Mouse (Mus musculus) stomach, postnatal 0 days (tissue): ENCODE results near the gene Tekt1. TPM values are rescaled to one million over a fixed set of nuclear protein-coding genes. Genes with fewer than 3 reads are reported as not detected.
"Not testable (repeated sequence)": the region's sequence is repeated elsewhere in the genome, so short reads cannot be mapped to it uniquely, and the experiment has no call there.

Source experiments
- ATAC-seq: fragments of 200-750 bp; cut with Nextera tagmentation; 2 replicates; pipeline ENCODE4 v1.8.0; 2017; ENCODE audit not compliant: low FRiP score, low TSS enrichment
- DNase-seq: peaks from one replicate; pipeline ENCODE4 v3.0.0-alpha.2; 2016; ENCODE audit warnings: low spot score
- H3K27ac ChIP-seq: fragments of 300-500 bp; sonication (generic); replicated peaks from 2 replicates; pipeline ENCODE4 v1.5.1; 2014; ENCODE audit warnings: mild to moderate bottlenecking, control low read depth
- H3K27me3 ChIP-seq: fragments of 300-500 bp; sonication (generic); 2 replicates; pipeline ENCODE4 v1.6.1; 2014; ENCODE audit warnings: low read length; ENCODE audit not compliant: control insufficient read depth, insufficient read depth
- H3K36me3 ChIP-seq: fragments of 300-500 bp; sonication (generic); 2 replicates; pipeline ENCODE4 v1.6.1; 2014; ENCODE audit warnings: low read length, mixed read lengths; ENCODE audit not compliant: control insufficient read depth, insufficient read depth
- H3K4me1 ChIP-seq: fragments of 300-500 bp; sonication (generic); replicated peaks from 2 replicates; pipeline ENCODE4 v1.6.1; 2014; ENCODE audit warnings: antibody characterized with exemption; ENCODE audit not compliant: control insufficient read depth, insufficient read depth
- H3K4me2 ChIP-seq: fragments of 300-500 bp; sonication (generic); replicated peaks from 2 replicates; pipeline ENCODE4 v1.6.1; 2014; ENCODE audit warnings: low read depth, mild to moderate bottlenecking, control low read depth, moderate library complexity
- H3K4me3 ChIP-seq: fragments of 300-500 bp; sonication (generic); 2 replicates; pipeline ENCODE4 v1.5.1; 2014; ENCODE audit warnings: low read depth, low read length, control low read depth
- H3K9ac ChIP-seq: fragments of 300-500 bp; sonication (generic); 2 replicates; pipeline ENCODE4 v1.6.1; 2014; ENCODE audit warnings: mild to moderate bottlenecking, low read length, control low read depth, mixed read lengths
- H3K9me3 ChIP-seq: fragments of 300-500 bp; sonication (generic); 2 replicates; pipeline ENCODE4 v1.6.1; 2016; ENCODE audit warnings: low read length; ENCODE audit not compliant: control insufficient read depth
- CTCF ChIP-seq: IDR thresholded peaks from 2 replicates; pipeline ENCODE4 v1.5.1; 2016; ENCODE audit warnings: antibody characterized with exemption, low read depth, mild to moderate bottlenecking, moderate library complexity
- EP300 ChIP-seq: optimal IDR thresholded peaks from 2 replicates; pipeline ENCODE3; 2016; ENCODE audit warnings: antibody characterized with exemption
- WGBS: fragments of 180-500 bp; shearing (Covaris S2); extraction: QIAGEN DNeasy Blood & Tissue Kit; methylation state at CpG from one replicate; pipeline ENCODE4 v1.1.7; 2014; 5-methylcytosine and 5-hydroxymethylcytosine counted together
- polyA plus RNA-seq: library from polyadenylated mRNA; unstranded; fragments of >200 nt; fragmentation: Nextera tagmentation; extraction: Ambion mirVana; gene quantifications from 2 replicates; pipeline ENCODE4 v1.2.1, GENCODE M21; 2015

The Tekt1 gene
- polyA plus RNA-seq, 1 experiment from 2014 or later: not detected

DNA sequence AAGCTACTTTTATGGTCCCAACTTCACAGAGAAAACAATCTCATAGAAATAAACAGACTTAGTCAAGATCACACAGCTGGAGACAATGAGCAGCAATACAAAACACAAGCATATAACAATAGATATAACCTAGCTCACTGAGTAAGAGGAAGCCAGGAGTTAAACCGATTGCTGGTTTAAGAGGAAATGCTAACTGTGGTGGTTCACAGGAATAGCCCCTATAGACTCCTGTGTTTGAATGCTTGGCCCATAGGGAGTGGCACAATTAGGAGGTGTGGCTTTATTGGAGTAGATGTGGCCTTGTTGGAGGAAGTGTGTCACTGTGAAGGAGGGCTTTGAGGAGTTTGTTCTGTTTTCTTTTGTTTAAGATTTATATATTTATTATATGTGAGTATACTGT, 10.0 kb downstream of the Tekt1 start:
- Histone ChIP-seq H3K36me3 (no peaks in the 10 kb centered on the region), H3K4me3 (no peak overlapping the region), H3K27ac (no peak overlapping the region), H3K27me3 (no peaks in the 10 kb centered on the region), H3K9ac (no peak overlapping the region), H3K4me2 (no peak overlapping the region), H3K9me3 (no peaks in the 10 kb centered on the region), H3K4me1 (no peaks in the 10 kb centered on the region)
- no peak for TF ChIP-seq EP300
- no peak for TF ChIP-seq CTCF
- 81% methylated on average over 1 of the region's 1 CpGs for WGBS
- ATAC-seq (no peak), DNase-seq (no peak)

DNA sequence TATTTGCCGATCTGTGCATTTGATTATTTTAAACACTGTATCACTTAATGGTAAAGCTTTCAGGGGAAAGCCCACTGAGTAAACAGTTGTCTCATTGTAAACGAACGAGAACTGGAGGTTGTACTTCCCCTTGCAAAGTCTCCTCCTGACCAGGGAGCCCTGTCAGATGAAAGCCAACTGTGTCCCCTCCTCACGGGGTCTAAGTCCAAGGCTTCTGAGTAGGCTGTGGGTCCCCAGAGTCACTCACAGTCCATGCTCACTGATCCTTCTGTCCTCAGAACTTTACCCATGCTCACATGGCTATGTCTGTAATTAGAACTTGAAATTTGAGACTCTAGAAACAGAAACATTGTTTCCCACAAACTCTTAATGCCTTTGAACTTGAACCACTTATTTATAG, 12.6 kb downstream of the Tekt1 start:
- Histone ChIP-seq H3K9ac (no peak overlapping the region), H3K4me3 (no peak overlapping the region), H3K4me1 (no peaks in the 10 kb centered on the region), H3K4me2 (no peak overlapping the region), H3K36me3 (no peaks in the 10 kb centered on the region), H3K9me3 (no peaks in the 10 kb centered on the region), H3K27ac (no peak overlapping the region), H3K27me3 (no peaks in the 10 kb centered on the region)
- DNase-seq (no peak), ATAC-seq (no peak)
- WGBS: 16% methylated on average over 4 of the region's 4 CpGs
- no peak for TF ChIP-seq EP300
- no peak for TF ChIP-seq CTCF

DNA sequence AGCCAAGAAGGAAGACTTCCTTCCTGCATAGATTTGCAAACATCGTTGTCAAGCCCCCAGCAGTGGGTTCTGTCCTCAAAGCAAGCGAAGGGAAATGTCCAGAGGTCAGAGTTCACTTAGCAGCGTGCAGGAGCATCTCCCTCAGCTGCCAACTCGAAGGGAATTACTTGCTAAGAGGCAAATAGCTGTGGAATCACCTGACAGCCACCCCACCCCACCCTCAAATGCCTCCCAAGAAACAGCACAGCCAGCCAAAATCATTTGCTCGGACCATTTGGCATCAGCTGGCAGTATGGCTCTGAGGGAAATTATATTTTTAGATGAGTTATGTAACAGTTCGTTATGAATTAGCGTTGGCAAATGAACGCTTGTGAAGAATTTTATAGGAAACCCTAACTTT, 13.2 kb downstream of the Tekt1 start:
- Histone ChIP-seq H3K36me3 (no peaks in the 10 kb centered on the region), H3K27me3 (no peaks in the 10 kb centered on the region), H3K4me1 (no peaks in the 10 kb centered on the region), H3K9ac (no peak overlapping the region), H3K9me3 (no peaks in the 10 kb centered on the region), H3K4me3 (no peak overlapping the region), H3K27ac (no peak overlapping the region), H3K4me2 (no peak overlapping the region)
- TF ChIP-seq EP300 (no peak), CTCF (no peak)
- ATAC-seq: no peak
- whole genome bisulfite sequencing: 35% methylated on average over 8 of the region's 8 CpGs
- no peak for DNase-seq

DNA sequence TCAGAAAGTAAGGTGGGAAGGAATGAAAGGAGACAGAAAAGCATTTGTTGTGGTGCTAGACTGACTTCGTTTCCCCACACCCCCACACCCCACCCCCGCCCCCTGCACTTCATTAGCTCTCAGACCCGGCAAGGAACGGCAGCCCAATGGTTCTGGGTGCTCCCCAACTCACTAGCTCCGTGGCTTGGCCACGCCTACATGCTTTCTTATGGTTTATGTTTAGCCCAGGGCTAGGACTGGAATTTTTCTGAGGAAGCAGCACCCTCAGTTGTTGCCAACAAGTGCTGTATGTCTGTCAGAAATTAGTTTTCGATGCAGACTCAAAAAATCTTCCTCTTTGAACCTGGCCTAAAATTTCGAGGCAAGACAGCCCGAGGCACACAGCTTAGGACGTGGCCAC, 13.7 kb downstream of the Tekt1 start:
- H3K27ac ChIP-seq: no peak overlapping the region
- no peak overlapping the region for H3K9ac ChIP-seq
- no peak overlapping the region for H3K4me2 ChIP-seq
- H3K9me3 ChIP-seq: no peaks in the 10 kb centered on the region
- DNase-seq (peak; percentile 16), ATAC-seq (no peak)
- H3K27me3 ChIP-seq: no peaks in the 10 kb centered on the region
- no peaks in the 10 kb centered on the region for H3K4me1 ChIP-seq
- no peaks in the 10 kb centered on the region for H3K36me3 ChIP-seq
- H3K4me3 ChIP-seq: no peak overlapping the region
- 33% methylated on average over 10 of the region's 10 CpGs for WGBS
- TF ChIP-seq EP300 (no peak), CTCF (no peak)

DNA sequence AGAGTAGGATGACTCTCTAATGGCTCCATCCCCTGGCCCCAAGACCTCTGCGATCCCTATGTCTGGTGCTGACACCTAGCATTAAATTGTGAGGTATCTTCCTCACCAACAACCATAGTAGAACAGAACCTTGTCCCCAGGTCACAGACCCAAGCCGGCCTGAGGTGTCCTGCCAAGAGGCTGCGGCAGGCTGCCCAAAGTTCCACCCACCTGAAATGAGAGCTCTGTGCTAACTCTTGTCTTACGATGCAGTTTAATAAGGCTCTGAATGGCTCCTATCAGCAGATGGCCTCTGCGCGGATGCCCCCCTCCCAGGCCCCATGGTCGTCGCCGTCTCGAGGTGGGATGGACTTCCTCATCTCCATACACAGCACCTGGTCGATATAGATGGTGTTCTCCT, 17.8 kb downstream of the Tekt1 start:
- Histone ChIP-seq H3K9me3 (no peaks in the 10 kb centered on the region), H3K4me1 (no peaks in the 10 kb centered on the region), H3K36me3 (no peaks in the 10 kb centered on the region), H3K4me3 (no peak overlapping the region), H3K27me3 (no peaks in the 10 kb centered on the region), H3K27ac (no peak overlapping the region), H3K9ac (no peak overlapping the region), H3K4me2 (no peak overlapping the region)
- ATAC-seq: no peak
- 88% methylated on average over 11 of the region's 11 CpGs for WGBS
- TF ChIP-seq CTCF (no peak), EP300 (no peak)
- DNase-seq: no peak

DNA sequence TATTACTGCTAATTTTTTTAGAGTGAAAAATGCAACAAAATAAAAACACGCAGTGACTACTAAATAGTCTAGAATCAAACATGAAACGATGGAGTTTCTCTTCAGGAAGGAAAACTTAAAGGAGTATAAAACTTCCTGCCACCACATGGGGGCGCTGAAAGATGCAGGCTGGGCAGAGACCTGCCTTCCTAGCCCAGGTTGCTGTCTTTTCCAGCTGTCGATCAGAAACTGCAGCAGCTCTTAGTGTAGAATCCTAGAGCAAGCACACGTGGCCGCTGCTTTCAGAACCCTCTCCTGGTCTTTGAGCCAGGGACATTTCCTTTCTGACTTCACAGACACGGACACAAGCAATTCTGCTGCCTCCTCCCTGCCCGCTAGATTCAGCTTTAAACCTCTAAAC, 18.3 kb downstream of the Tekt1 start:
- TF ChIP-seq CTCF (peak; percentile 81), EP300 (no peak)
- Histone ChIP-seq H3K4me3 (no peak overlapping the region), H3K4me1 (no peaks in the 10 kb centered on the region), H3K27ac (no peak overlapping the region), H3K9me3 (no peaks in the 10 kb centered on the region), H3K27me3 (no peaks in the 10 kb centered on the region), H3K36me3 (no peaks in the 10 kb centered on the region), H3K9ac (no peak overlapping the region), H3K4me2 (no peak overlapping the region)
- DNase-seq: peak; percentile 70
- ATAC-seq: no peak
- WGBS: 28% methylated on average over 8 of the region's 8 CpGs

DNA sequence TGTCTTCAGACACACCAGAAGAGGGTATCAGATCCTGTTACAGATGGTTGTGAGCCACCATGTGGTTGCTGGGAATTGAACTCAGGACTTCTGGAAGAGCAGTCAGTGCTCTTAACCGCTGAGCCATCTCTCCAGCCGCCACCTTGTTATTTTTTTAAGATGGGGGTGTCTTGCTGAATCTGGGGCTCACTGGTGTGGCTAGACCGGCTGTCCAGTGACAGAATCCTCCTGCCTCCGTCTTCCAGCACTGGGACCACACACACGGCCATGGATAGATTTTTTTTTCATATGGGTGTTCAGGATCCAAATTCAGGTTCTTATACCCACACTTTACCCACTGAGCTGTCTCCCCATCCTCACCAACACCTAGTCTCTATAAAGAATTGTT, 19.0 kb downstream of the Tekt1 start:
- H3K27ac ChIP-seq, H3K4me2 ChIP-seq, DNase-seq, H3K9me3 ChIP-seq, ATAC-seq, H3K9ac ChIP-seq, H3K27me3 ChIP-seq, H3K4me3 ChIP-seq, H3K36me3 ChIP-seq, H3K4me1 ChIP-seq: not testable (repeated sequence)
- 84% methylated on average over 5 of the region's 5 CpGs for WGBS
